Mouse (Mus musculus): ENCODE measurements around the gene Serpinb1b. TPM values are rescaled to one million over a fixed set of nuclear protein-coding genes. Genes with fewer than 3 reads are reported as not detected.
"Not testable (repeated sequence)": the region's sequence is repeated elsewhere in the genome, so short reads cannot be mapped to it uniquely, and the experiment has no call there.

Serpinb1b gene
- polyA plus RNA-seq (2014; fragmentation: Nextera tagmentation; extraction: Ambion mirVana): not detected in 2 replicates

GRCm38 (mm10) chr13:33078056-33078705 lies at the start of gene Serpinb1b:
TSS of gene Serpinb1b (plus strand) at chr13:33078575.
- Histone ChIP-seq H3K36me3 (ENCODE audit: control insufficient read depth, insufficient read depth, low read length) (no peaks in the 10 kb centered on the region), H3K4me2 (no peak within 1 kb of the TSS), H3K9me3 (replicated peaks; ENCODE audit: control insufficient read depth, low read length) (no peaks in the 10 kb centered on the region), H3K27me3 (ENCODE audit: control insufficient read depth, insufficient read depth, low read length) (no peaks in the 10 kb centered on the region), H3K9ac (ENCODE audit: low read depth, low read length) (no peak within 1 kb of the TSS), H3K27ac (ENCODE audit: low read depth, low read length) (no peak within 1 kb of the TSS), H3K4me3 (ENCODE audit: low read depth, low read length) (no peak within 1 kb of the TSS), H3K4me1 (ENCODE audit: control insufficient read depth, insufficient read depth, low read length) (no peaks in the 10 kb centered on the region)
- ATAC-seq (replicated peaks; ENCODE audit: insufficient number of reproducible peaks, low FRiP score, low TSS enrichment): no peak
- WGBS (ENCODE audit: insufficient replicate concordance): 55% methylated on average over 3 of the region's 3 CpGs

- not testable (repeated sequence) for H3K27ac ChIP-seq (ENCODE audit: low read depth, low read length); H3K9ac ChIP-seq (ENCODE audit: low read depth, low read length); H3K9me3 ChIP-seq (replicated peaks; ENCODE audit: control insufficient read depth, low read length); H3K4me3 ChIP-seq (ENCODE audit: low read depth, low read length); H3K4me1 ChIP-seq (ENCODE audit: control insufficient read depth, insufficient read depth, low read length); H3K36me3 ChIP-seq (ENCODE audit: control insufficient read depth, insufficient read depth, low read length); H3K27me3 ChIP-seq (ENCODE audit: control insufficient read depth, insufficient read depth, low read length); ATAC-seq (replicated peaks; ENCODE audit: insufficient number of reproducible peaks, low FRiP score, low TSS enrichment); H3K4me2 ChIP-seq
- WGBS (ENCODE audit: insufficient replicate concordance): 71% methylated on average over 2 of the region's 2 CpGs
Observed at GRCm38 (mm10) chr13:33029478-33029877, 48.9 kb upstream of the Serpinb1b start.

- no peaks in the 10 kb centered on the region for H3K36me3 ChIP-seq (ENCODE audit: control insufficient read depth, insufficient read depth, low read length)
- H3K4me1 ChIP-seq (ENCODE audit: control insufficient read depth, insufficient read depth, low read length): peaks cover 3% of the 10 kb centered on the region; the same call in 1 of the 2 replicates
- H3K27me3 ChIP-seq (ENCODE audit: control insufficient read depth, insufficient read depth, low read length): no peaks in the 10 kb centered on the region
- H3K9me3 ChIP-seq (replicated peaks; ENCODE audit: control insufficient read depth, low read length): no peaks in the 10 kb centered on the region
- H3K4me2 ChIP-seq: no peak overlapping the region
- 79% methylated on average over 2 of the region's 3 CpGs for WGBS (ENCODE audit: insufficient replicate concordance)
- ATAC-seq (replicated peaks; ENCODE audit: insufficient number of reproducible peaks, low FRiP score, low TSS enrichment): no peak
- H3K4me3 ChIP-seq (ENCODE audit: low read depth, low read length): no peak overlapping the region
- H3K9ac ChIP-seq (ENCODE audit: low read depth, low read length): no peak overlapping the region
- H3K27ac ChIP-seq (ENCODE audit: low read depth, low read length): no peak overlapping the region
Observed at GRCm38 (mm10) chr13:33030281-33030680, 48.1 kb upstream of the Serpinb1b start.

GRCm38 (mm10) chr13:33035506-33035905 lies 42.9 kb upstream of the Serpinb1b start:
- Histone ChIP-seq H3K9me3 (replicated peaks; ENCODE audit: control insufficient read depth, low read length) (no peaks in the 10 kb centered on the region), H3K4me1 (ENCODE audit: control insufficient read depth, insufficient read depth, low read length) (no peaks in the 10 kb centered on the region), H3K4me3 (ENCODE audit: low read depth, low read length) (no peak overlapping the region), H3K27me3 (ENCODE audit: control insufficient read depth, insufficient read depth, low read length) (no peaks in the 10 kb centered on the region), H3K36me3 (ENCODE audit: control insufficient read depth, insufficient read depth, low read length) (no peaks in the 10 kb centered on the region), H3K27ac (ENCODE audit: low read depth, low read length) (no peak overlapping the region), H3K9ac (ENCODE audit: low read depth, low read length) (no peak overlapping the region), H3K4me2 (no peak overlapping the region)
- 60% methylated on average over 1 of the region's 1 CpGs for whole genome bisulfite sequencing (ENCODE audit: insufficient replicate concordance)
- ATAC-seq (replicated peaks; ENCODE audit: insufficient number of reproducible peaks, low FRiP score, low TSS enrichment): no peak

GRCm38 (mm10) chr13:33043542-33043941 lies 34.8 kb upstream of the Serpinb1b start:
- Histone ChIP-seq H3K4me2 (no peak overlapping the region), H3K27me3 (ENCODE audit: control insufficient read depth, insufficient read depth, low read length) (no peaks in the 10 kb centered on the region), H3K9me3 (replicated peaks; ENCODE audit: control insufficient read depth, low read length) (no peaks in the 10 kb centered on the region), H3K9ac (ENCODE audit: low read depth, low read length) (no peak overlapping the region), H3K36me3 (ENCODE audit: control insufficient read depth, insufficient read depth, low read length) (no peaks in the 10 kb centered on the region), H3K27ac (ENCODE audit: low read depth, low read length) (no peak overlapping the region), H3K4me1 (ENCODE audit: control insufficient read depth, insufficient read depth, low read length) (no peaks in the 10 kb centered on the region), H3K4me3 (ENCODE audit: low read depth, low read length) (no peak overlapping the region)
- no peak for ATAC-seq (replicated peaks; ENCODE audit: insufficient number of reproducible peaks, low FRiP score, low TSS enrichment)
- 93% methylated on average over 3 of the region's 3 CpGs for WGBS (ENCODE audit: insufficient replicate concordance)

GRCm38 (mm10) chr13:33047234-33047633 lies 31.1 kb upstream of the Serpinb1b start:
- Histone ChIP-seq H3K4me3 (ENCODE audit: low read depth, low read length) (no peak overlapping the region), H3K4me2 (no peak overlapping the region), H3K9ac (ENCODE audit: low read depth, low read length) (no peak overlapping the region), H3K9me3 (replicated peaks; ENCODE audit: control insufficient read depth, low read length) (no peaks in the 10 kb centered on the region), H3K27ac (ENCODE audit: low read depth, low read length) (no peak overlapping the region), H3K36me3 (ENCODE audit: control insufficient read depth, insufficient read depth, low read length) (no peaks in the 10 kb centered on the region), H3K4me1 (ENCODE audit: control insufficient read depth, insufficient read depth, low read length) (no peaks in the 10 kb centered on the region; the same call in 1 of the 2 replicates), H3K27me3 (ENCODE audit: control insufficient read depth, insufficient read depth, low read length) (no peaks in the 10 kb centered on the region)
- WGBS (ENCODE audit: insufficient replicate concordance): 89% methylated on average over 2 of the region's 2 CpGs
- no peak for ATAC-seq (replicated peaks; ENCODE audit: insufficient number of reproducible peaks, low FRiP score, low TSS enrichment)

GRCm38 (mm10) chr13:33048187-33048586 lies 30.2 kb upstream of the Serpinb1b start:
- WGBS (ENCODE audit: insufficient replicate concordance): 73% methylated on average over 4 of the region's 4 CpGs
- no peak for ATAC-seq (replicated peaks; ENCODE audit: insufficient number of reproducible peaks, low FRiP score, low TSS enrichment)
- H3K36me3 ChIP-seq (ENCODE audit: control insufficient read depth, insufficient read depth, low read length): no peaks in the 10 kb centered on the region
- no peaks in the 10 kb centered on the region for H3K27me3 ChIP-seq (ENCODE audit: control insufficient read depth, insufficient read depth, low read length)
- no peak overlapping the region for H3K4me2 ChIP-seq
- no peak overlapping the region for H3K9ac ChIP-seq (ENCODE audit: low read depth, low read length)
- no peaks in the 10 kb centered on the region for H3K9me3 ChIP-seq (replicated peaks; ENCODE audit: control insufficient read depth, low read length)
- H3K4me1 ChIP-seq (ENCODE audit: control insufficient read depth, insufficient read depth, low read length): no peaks in the 10 kb centered on the region; the same call in 1 of the 2 replicates
- H3K4me3 ChIP-seq (ENCODE audit: low read depth, low read length): no peak overlapping the region
- no peak overlapping the region for H3K27ac ChIP-seq (ENCODE audit: low read depth, low read length)

GRCm38 (mm10) chr13:33051697-33052096 lies 26.7 kb upstream of the Serpinb1b start:
- H3K4me2 ChIP-seq: no peak overlapping the region
- no peak overlapping the region for H3K27ac ChIP-seq (ENCODE audit: low read depth, low read length)
- no peak overlapping the region for H3K4me3 ChIP-seq (ENCODE audit: low read depth, low read length)
- H3K9me3 ChIP-seq (replicated peaks; ENCODE audit: control insufficient read depth, low read length): no peaks in the 10 kb centered on the region
- WGBS (ENCODE audit: insufficient replicate concordance): 45% methylated on average over 3 of the region's 3 CpGs
- no peaks in the 10 kb centered on the region; the same call in 1 of the 2 replicates for H3K4me1 ChIP-seq (ENCODE audit: control insufficient read depth, insufficient read depth, low read length)
- no peaks in the 10 kb centered on the region for H3K36me3 ChIP-seq (ENCODE audit: control insufficient read depth, insufficient read depth, low read length)
- H3K9ac ChIP-seq (ENCODE audit: low read depth, low read length): no peak overlapping the region
- no peaks in the 10 kb centered on the region for H3K27me3 ChIP-seq (ENCODE audit: control insufficient read depth, insufficient read depth, low read length)
- ATAC-seq (replicated peaks; ENCODE audit: insufficient number of reproducible peaks, low FRiP score, low TSS enrichment): no peak

- Histone ChIP-seq H3K4me2 (no peak overlapping the region), H3K9ac (ENCODE audit: low read depth, low read length) (no peak overlapping the region), H3K36me3 (ENCODE audit: control insufficient read depth, insufficient read depth, low read length) (no peaks in the 10 kb centered on the region), H3K4me3 (ENCODE audit: low read depth, low read length) (no peak overlapping the region), H3K27me3 (ENCODE audit: control insufficient read depth, insufficient read depth, low read length) (no peaks in the 10 kb centered on the region), H3K4me1 (ENCODE audit: control insufficient read depth, insufficient read depth, low read length) (no peaks in the 10 kb centered on the region), H3K9me3 (replicated peaks; ENCODE audit: control insufficient read depth, low read length) (no peaks in the 10 kb centered on the region), H3K27ac (ENCODE audit: low read depth, low read length) (no peak overlapping the region)
- WGBS (ENCODE audit: insufficient replicate concordance): 24% methylated on average over 1 of the region's 1 CpGs
- no peak for ATAC-seq (replicated peaks; ENCODE audit: insufficient number of reproducible peaks, low FRiP score, low TSS enrichment)
Observed at GRCm38 (mm10) chr13:33063048-33063447, 15.3 kb upstream of the Serpinb1b start.
